Mouse (Mus musculus): ENCODE measurements around the gene Sap30bp.

Sap30bp gene

GRCm38 (mm10) chr11:115999538-116000143 lies 66.6 kb downstream of the Sap30bp start:
- peak; percentile 55 for DNase-seq (ENCODE audit: inconsistent ontology term)

GRCm38 (mm10) chr11:116000607-116001006 lies 67.5 kb downstream of the Sap30bp start:
- DNase-seq (ENCODE audit: inconsistent ontology term): peak; percentile 54

DNA sequence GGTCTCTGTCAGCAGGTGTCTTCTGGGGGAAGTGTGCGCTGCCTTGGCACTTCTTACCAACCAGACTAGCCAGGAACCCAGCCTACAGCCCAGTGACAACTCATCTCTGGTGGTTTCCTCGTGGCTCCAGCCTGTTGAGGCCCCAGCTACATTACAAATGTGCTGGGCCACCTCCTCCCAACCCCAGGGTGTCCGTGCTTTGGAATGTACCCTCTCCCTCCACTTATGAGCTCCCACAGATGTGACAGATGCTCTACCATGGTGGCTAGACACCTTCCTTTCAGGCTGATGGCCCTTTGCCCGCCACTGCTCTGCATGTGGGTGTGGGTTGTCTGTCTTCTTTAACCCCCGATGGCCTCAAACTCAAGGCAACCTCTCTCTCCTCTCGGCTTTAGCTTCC lies 68.6 kb downstream of the Sap30bp start:
- DNase-seq (ENCODE audit: inconsistent ontology term): no peak

GRCm38 (mm10) chr11:116002894-116003293 lies 69.8 kb downstream of the Sap30bp start:
- no peak for DNase-seq (ENCODE audit: inconsistent ontology term)

GRCm38 (mm10) chr11:116004186-116004823 lies 71.2 kb downstream of the Sap30bp start:
- DNase-seq (ENCODE audit: inconsistent ontology term): no peak

DNA sequence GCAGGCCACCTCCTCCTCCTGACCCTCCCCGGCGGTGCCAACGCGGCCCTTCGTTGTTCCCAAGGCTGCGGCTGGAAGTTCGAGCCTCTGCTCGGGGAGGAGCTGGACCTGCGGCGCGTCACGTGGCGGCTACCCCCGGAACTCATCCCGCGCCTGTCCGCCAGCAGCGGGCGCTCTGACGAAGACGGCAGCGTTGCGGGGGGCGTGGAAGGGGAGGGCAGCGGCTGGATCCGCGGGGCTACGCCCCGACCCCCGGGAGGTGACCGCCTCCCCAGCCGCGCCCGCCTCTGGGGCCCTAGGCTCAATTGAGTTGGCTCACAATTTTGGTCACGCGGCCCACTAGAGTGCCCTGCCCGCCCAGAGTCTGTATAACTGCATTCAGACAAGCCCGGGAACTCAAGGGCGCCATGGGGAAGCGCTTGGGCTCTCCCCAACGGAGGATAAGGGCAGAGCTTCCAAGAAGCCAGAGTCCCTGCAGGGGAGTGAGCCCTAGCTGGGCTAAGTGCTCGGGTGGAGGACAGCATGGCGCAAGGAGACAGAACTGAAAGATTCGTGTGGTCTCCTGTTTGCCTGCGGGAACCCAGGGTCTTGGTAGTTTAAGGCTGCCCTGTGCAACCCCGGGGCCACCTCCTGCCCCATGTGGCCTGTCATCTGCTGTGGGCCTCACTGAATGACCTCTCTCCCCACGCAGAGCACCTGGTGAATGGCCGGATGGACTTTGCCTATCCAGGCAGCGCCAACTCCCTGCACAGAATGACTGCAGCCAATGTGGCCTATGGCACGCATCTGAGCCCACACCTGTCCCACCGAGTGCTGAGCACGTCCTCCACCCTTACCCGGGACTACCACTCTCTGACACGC lies 72.0 kb downstream of the Sap30bp start:
- peak; percentile 82 for DNase-seq (ENCODE audit: inconsistent ontology term)

- DNase-seq (ENCODE audit: inconsistent ontology term): no peak
Measured at GRCm38 (mm10) chr11:116005701-116006419, 72.8 kb downstream of the Sap30bp start.

DNA sequence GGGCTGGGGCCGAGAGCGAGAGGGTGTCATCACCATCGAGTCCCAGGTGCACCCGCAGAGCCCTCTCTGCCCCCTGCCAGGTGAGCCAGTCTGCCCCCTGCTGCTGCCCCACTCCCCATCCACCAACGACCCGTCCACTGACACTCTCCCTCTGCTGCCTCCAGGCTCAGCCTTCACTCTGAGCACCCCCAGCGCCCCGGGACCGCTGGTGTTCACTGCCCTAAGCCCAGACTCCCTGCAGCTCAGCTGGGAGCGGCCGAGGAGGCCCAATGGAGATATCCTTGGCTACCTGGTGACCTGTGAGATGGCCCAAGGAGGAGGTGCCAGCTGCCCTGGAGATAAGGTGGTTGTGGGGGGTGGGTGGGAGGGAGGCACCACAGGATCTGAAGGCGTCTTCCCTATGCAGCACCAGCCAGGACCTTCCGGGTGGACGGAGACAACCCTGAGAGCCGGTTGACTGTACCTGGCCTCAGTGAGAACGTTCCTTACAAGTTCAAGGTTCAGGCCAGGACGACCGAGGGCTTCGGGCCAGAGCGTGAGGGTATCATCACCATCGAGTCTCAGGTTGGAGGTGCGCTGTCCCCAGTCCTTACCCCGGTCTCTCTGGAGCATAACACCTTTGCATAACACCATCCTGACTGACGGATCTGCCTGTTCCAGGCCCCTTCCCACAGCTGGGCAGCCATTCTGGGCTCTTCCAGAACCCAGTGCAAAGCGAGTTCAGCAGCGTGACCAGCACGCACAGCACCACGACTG lies 74.2 kb downstream of the Sap30bp start:
- no peak for DNase-seq (ENCODE audit: inconsistent ontology term)

DNA sequence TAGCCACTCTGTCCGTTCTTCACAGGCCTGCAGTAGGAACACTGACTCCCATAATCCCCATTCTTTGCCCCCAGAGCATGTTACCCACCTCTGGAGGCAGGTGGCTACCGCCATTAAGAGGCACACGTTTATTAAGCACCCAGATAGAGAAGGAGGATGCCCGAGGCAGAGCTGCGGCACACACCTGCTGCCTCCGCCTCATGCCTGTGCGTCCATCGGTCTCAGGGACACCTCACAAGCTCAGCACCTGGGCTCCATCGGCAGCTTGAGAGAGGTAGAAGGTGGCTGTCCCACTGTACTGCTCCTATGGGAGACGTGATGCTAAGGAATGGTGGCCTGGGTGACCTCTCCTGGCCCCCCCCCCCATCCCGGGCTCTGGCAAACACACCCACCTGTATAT lies 75.3 kb downstream of the Sap30bp start:
- no peak for DNase-seq (ENCODE audit: inconsistent ontology term)

DNA sequence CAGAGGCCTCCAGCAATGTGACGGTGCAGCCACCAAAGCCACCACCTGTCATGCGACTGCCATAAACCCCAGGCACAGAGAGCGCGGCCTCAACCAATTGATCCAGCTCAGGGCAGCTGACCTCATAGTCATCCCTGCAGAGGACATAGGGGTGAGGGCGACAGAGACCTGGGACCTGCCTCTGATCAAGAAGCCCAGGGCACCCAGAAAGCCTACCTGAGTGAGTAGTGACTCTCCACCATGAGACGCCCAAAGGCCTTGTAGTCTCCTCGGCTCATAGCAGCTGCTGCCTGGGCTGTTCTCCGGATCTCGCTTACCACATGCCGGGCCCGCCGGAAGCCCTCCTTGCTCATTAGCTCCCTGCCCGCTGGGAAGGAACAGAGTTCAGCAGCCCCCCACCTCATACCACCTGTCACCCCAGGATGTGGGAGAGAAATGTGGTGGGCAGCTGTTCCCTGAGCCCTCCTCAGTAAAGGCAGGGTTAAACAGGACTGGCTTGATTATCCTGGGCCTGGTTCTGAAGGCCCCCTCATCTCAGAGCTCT lies 75.8 kb downstream of the Sap30bp start:
- no peak for DNase-seq (ENCODE audit: inconsistent ontology term)

DNA sequence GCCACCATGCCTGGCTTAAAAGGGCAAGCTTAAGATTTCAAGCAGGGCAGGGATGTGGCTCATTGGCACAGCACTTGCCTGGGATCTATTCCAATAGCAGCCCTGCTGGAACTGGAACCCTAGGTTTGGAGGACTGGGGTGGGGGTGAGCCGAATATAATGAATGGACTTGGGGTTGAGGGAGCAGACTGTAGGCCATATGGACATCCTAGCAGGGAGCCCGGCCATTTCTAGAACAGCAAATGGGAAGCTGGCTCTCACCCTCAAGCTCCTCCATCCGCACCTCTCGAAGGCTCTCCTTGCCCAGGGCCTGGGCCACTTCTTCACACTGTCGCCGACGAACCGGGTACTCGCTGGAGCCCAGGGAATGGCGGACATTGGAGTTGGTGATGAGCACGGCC lies 76.6 kb downstream of the Sap30bp start:
- DNase-seq (ENCODE audit: inconsistent ontology term): no peak

DNA sequence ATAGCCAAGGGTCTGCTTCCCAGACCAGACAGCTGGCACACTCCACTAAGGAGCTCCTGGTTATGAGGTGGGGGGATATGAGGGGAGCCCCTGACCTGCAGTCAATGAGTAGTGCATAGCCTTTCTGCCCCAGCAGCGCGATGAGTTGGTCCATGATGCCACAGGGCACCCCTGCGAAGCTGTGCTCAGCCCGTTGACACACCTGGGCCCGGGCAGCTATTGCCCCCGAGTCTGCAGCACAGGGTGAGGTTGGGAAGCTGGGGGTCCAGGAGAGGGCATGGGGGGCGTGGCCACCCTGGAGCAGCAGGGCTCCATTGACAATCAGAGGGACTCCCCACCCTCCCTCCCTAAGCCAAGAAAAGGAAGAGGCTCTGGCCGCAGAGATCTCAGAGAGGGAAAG lies 77.1 kb downstream of the Sap30bp start:
- DNase-seq (ENCODE audit: inconsistent ontology term): no peak

GRCm38 (mm10) chr11:116010948-116011347 lies 77.9 kb downstream of the Sap30bp start:
- no peak for DNase-seq (ENCODE audit: inconsistent ontology term)

DNA sequence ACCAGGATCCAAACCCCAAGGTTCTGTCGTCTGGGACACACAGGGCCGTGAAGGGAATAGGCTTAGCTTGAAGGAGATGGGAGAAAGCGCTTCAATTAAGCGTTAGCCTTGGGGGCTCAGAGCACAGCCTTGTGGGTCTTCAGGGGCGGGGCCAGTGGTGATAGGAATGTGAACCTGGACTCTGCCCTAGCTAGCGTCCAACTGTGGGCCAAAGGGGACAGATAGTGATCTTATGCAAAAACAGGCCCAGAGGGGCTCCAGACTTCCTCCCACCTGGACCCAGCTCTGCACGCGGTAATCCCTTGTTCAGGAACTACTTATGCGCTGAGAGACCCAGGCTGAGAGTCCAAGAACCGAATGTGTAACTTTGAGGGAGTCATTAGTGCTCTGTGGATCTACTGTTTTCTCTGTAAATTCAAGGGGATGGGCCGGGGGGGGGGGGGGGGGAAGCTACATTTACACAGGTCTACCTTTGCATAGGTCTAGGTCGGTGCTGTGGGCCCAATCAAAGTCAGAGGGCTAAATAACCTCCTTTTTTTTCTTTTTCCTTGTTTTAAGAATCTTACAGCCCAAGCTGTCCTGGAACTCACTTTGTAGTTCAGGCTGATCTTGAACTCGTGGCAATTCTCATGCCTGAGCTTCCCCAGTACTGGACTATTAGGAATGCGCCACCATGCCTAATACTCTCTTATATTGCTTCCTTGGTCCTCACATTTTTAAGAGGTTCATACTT lies 78.6 kb downstream of the Sap30bp start:
- DNase-seq (ENCODE audit: inconsistent ontology term): no peak

- peak; percentile 98 for DNase-seq (ENCODE audit: inconsistent ontology term)
Measured at GRCm38 (mm10) chr11:116012262-116012947, 79.3 kb downstream of the Sap30bp start, which contains the start of gene Galk1. TSS of gene Galk1 (minus strand) at chr11:116012719.

- DNase-seq (ENCODE audit: inconsistent ontology term): no peak
Measured at GRCm38 (mm10) chr11:116014821-116015220, 81.7 kb downstream of the Sap30bp start.

Data from Muller cell, postnatal 12 days (primary cell).